Mouse (Mus musculus) forebrain, embryonic 10.5 days (tissue): ENCODE measurements around the gene Il4ra. TPM values are rescaled to one million over a fixed set of nuclear protein-coding genes. Genes with fewer than 3 reads are reported as not detected.

Experiments used
- DNase-seq: peaks from one replicate; pipeline ENCODE4 v3.0.0-alpha.2; 2017; ENCODE audit warnings: low spot score; ENCODE audit errors: extremely low spot score
- H3K27ac ChIP-seq: fragments of 300-500 bp; sonication (generic); 2 replicates; pipeline ENCODE4 v1.5.1; 2016; ENCODE audit warnings: mild to moderate bottlenecking
- H3K27me3 ChIP-seq: fragments of 300-500 bp; sonication (generic); 2 replicates; pipeline ENCODE4 v1.6.1; 2016; ENCODE audit warnings: mild to moderate bottlenecking; ENCODE audit not compliant: poor library complexity, severe bottlenecking
- H3K36me3 ChIP-seq: fragments of 300-500 bp; sonication (generic); replicated peaks from 2 replicates; pipeline ENCODE4 v1.6.1; 2016; ENCODE audit warnings: mild to moderate bottlenecking, moderate library complexity
- H3K4me1 ChIP-seq: fragments of 300-500 bp; sonication (generic); 2 replicates; pipeline ENCODE4 v1.6.1; 2016
- H3K4me3 ChIP-seq: fragments of 300-500 bp; sonication (generic); 2 replicates; pipeline ENCODE4 v1.5.1; 2016; ENCODE audit warnings: mild to moderate bottlenecking, moderate library complexity
- H3K9me3 ChIP-seq: fragments of 300-500 bp; sonication (generic); 2 replicates; pipeline ENCODE4 v1.6.1; 2016; ENCODE audit warnings: mild to moderate bottlenecking, moderate library complexity
- WGBS: fragments of 180-500 bp; shearing (Covaris S2); methylation state at CpG from one replicate; pipeline ENCODE4 v1.1.7; 2016; 5-methylcytosine and 5-hydroxymethylcytosine counted together
- polyA plus RNA-seq: library from polyadenylated mRNA; unstranded; fragments of >200 nt; fragmentation: Nextera tagmentation; extraction: Ambion mirVana; gene quantifications from 2 replicates; pipeline ENCODE4 v1.2.1, GENCODE M21; 2016

Gene Il4ra
- polyA plus RNA-seq, 1 experiment from 2014 or later = 4.0 TPM

- Histone ChIP-seq H3K27me3 (no peaks in the 10 kb centered on the region), H3K4me1 (peaks cover 5% of the 10 kb centered on the region; the same call in 1 of the 2 replicates), H3K9me3 (no peaks in the 10 kb centered on the region), H3K4me3 (no peak overlapping the region), H3K36me3 (no peaks in the 10 kb centered on the region), H3K27ac (no peak overlapping the region)
- no peak for DNase-seq
- WGBS = 86% methylated on average over 11 of the region's 11 CpGs
These were observed 45.8 kb downstream of the Il4ra start for GRCm38 (mm10) chr7:125597516-125598347.

GRCm38 (mm10) chr7:125599373-125599973 lies 47.6 kb downstream of the Il4ra start:
- DNase-seq = no peak
- no peaks in the 10 kb centered on the region for H3K9me3 ChIP-seq
- H3K36me3 ChIP-seq = no peaks in the 10 kb centered on the region
- WGBS = 65% methylated on average over 4 of the region's 4 CpGs
- H3K4me3 ChIP-seq = no peak overlapping the region
- no peak overlapping the region; the same call in 1 of the 2 replicates for H3K27ac ChIP-seq
- H3K27me3 ChIP-seq = no peaks in the 10 kb centered on the region
- peaks cover 5% of the 10 kb centered on the region; the same call in 1 of the 2 replicates for H3K4me1 ChIP-seq

- Histone ChIP-seq H3K27me3 (no peaks in the 10 kb centered on the region), H3K9me3 (no peaks in the 10 kb centered on the region), H3K4me1 (peaks cover 5% of the 10 kb centered on the region; the same call in 1 of the 2 replicates), H3K27ac (no peak overlapping the region; the same call in 1 of the 2 replicates), H3K4me3 (no peak overlapping the region), H3K36me3 (no peaks in the 10 kb centered on the region)
- WGBS = 80% methylated on average over 10 of the region's 10 CpGs
- no peak for DNase-seq
These were observed 48.2 kb downstream of the Il4ra start for GRCm38 (mm10) chr7:125600136-125600535.

DNA sequence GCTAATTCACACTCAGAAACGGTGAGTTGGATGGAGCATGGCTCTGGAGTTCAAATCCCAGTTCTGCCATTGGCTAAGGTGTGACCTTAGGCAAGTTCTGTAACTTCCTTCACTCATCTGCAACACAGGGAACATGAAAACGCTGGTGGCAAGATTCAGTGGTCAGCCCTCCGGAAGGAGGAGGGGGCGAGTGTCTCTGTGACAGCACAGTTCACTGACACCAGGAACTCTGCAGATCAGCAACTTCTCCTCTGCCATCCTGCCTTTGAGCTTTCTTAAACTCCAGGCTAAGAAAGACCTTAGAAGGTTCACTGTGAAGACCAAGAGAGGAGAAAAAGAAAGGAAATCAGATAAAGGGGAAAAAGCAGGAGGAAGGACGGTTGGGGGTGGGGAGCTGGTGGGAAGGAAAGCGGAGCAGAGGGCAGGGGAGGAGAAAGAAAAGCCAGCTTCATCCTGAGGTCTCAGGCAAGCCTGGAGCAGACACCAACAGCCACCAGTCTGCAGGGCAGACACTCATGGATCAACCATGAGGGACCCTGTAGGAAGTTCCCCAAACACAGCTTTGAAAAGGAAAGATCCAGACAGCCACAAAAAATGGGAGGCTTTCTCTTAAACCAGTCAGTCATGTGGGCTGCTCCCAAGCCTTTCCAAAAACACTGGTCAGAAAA lies 48.8 kb downstream of the Il4ra start:
- whole genome bisulfite sequencing = 58% methylated on average over 6 of the region's 6 CpGs
- Histone ChIP-seq H3K27me3 (no peaks in the 10 kb centered on the region), H3K36me3 (no peaks in the 10 kb centered on the region), H3K27ac (no peak overlapping the region), H3K9me3 (no peaks in the 10 kb centered on the region), H3K4me3 (no peak overlapping the region), H3K4me1 (peaks cover 5% of the 10 kb centered on the region; the same call in 1 of the 2 replicates)
- no peak for DNase-seq

- no peaks in the 10 kb centered on the region for H3K36me3 ChIP-seq
- H3K4me1 ChIP-seq = peaks cover 5% of the 10 kb centered on the region; the same call in 1 of the 2 replicates
- H3K27ac ChIP-seq = no peak overlapping the region
- 89% methylated on average over 6 of the region's 6 CpGs for WGBS
- no peak for DNase-seq
- no peak overlapping the region for H3K4me3 ChIP-seq
- no peaks in the 10 kb centered on the region for H3K27me3 ChIP-seq
- H3K9me3 ChIP-seq = no peaks in the 10 kb centered on the region
These were observed 49.4 kb downstream of the Il4ra start for GRCm38 (mm10) chr7:125601280-125601670.

DNA sequence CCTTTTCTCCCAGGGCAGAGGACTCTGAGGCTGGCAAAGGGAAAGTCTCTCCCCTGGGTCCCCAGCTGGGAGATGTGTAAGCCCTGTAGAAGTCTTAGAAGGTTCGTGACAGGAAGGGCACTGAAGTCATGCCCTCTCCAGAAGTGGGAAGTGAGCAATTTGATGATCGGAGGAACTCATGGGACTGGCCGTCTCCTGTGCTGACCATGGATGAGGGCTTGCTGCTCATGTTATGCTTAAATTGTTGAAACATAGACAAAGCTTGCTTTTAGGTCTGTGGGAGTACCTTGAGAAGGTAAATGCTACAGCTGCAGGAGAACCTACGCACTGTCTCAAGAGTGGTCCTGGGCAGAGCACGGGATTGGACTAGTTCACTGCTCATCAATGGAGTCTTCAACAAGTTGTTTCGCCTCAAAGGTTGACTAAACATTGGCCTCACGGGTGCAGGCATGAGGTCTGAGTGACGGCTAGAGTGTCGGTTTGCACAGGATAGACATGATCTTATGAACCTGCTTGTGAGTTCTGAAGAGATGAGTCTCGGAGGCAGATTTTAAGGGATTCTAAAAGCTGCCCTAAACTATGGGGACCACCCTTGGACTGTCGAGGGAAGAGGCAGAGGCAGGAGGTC lies 50.0 kb downstream of the Il4ra start:
- no peak overlapping the region for H3K4me3 ChIP-seq
- H3K4me1 ChIP-seq = peaks cover 5% of the 10 kb centered on the region; the same call in 1 of the 2 replicates
- no peaks in the 10 kb centered on the region for H3K9me3 ChIP-seq
- no peak for DNase-seq
- H3K36me3 ChIP-seq = no peaks in the 10 kb centered on the region
- H3K27ac ChIP-seq = no peak overlapping the region
- 82% methylated on average over 11 of the region's 11 CpGs for WGBS
- no peaks in the 10 kb centered on the region for H3K27me3 ChIP-seq

GRCm38 (mm10) chr7:125603185-125603631 lies 51.3 kb downstream of the Il4ra start, which contains the start of gene Il21r:
Gene Il21r (plus strand): TSS chr7:125603429.
- Histone ChIP-seq H3K9me3 (no peaks in the 10 kb centered on the region), H3K27me3 (no peaks in the 10 kb centered on the region), H3K36me3 (no peaks in the 10 kb centered on the region), H3K27ac (no peak within 1 kb of the TSS), H3K4me1 (peaks cover 5% of the 10 kb centered on the region; the same call in 1 of the 2 replicates), H3K4me3 (no peak within 1 kb of the TSS)
- no peak for DNase-seq
- 81% methylated on average over 11 of the region's 11 CpGs for WGBS

GRCm38 (mm10) chr7:125604362-125605319 lies 52.7 kb downstream of the Il4ra start:
- no peak for DNase-seq
- 85% methylated on average over 12 of the region's 12 CpGs for WGBS
- Histone ChIP-seq H3K36me3 (no peaks in the 10 kb centered on the region), H3K4me3 (no peak overlapping the region), H3K27ac (no peak overlapping the region), H3K27me3 (no peaks in the 10 kb centered on the region), H3K4me1 (peaks cover 5% of the 10 kb centered on the region; the same call in 1 of the 2 replicates), H3K9me3 (peaks cover 6% of the 10 kb centered on the region; the same call in 1 of the 2 replicates)

GRCm38 (mm10) chr7:125605725-125606139 lies 53.8 kb downstream of the Il4ra start:
- no peak overlapping the region for H3K4me3 ChIP-seq

GRCm38 (mm10) chr7:125606265-125607164 lies 54.6 kb downstream of the Il4ra start:
- 65% methylated on average over 2 of the region's 2 CpGs for WGBS
- H3K9me3 ChIP-seq = peaks cover 6% of the 10 kb centered on the region; the same call in 1 of the 2 replicates
- no peak for DNase-seq
- no peak overlapping the region for H3K27ac ChIP-seq
- no peaks in the 10 kb centered on the region for H3K36me3 ChIP-seq
- no peaks in the 10 kb centered on the region for H3K4me1 ChIP-seq
- no peak overlapping the region for H3K4me3 ChIP-seq
- H3K27me3 ChIP-seq = no peaks in the 10 kb centered on the region

More at GRCm38 (mm10) chr7:125605725-125606139, 53.8 kb downstream of the Il4ra start:
- Histone ChIP-seq H3K36me3 (no peaks in the 10 kb centered on the region), H3K4me1 (peaks cover under 1% of the 10 kb centered on the region; the same call in 1 of the 2 replicates), H3K27me3 (no peaks in the 10 kb centered on the region), H3K27ac (no peak overlapping the region), H3K9me3 (peaks cover 6% of the 10 kb centered on the region; the same call in 1 of the 2 replicates)
- DNase-seq = no peak
- WGBS = 82% methylated on average over 4 of the region's 4 CpGs
